Mouse (Mus musculus) liver, embryonic 14.5 days (tissue): ENCODE measurements around the gene Mrpl33.

ENCODE experiments used
- CTCF ChIP-seq: IDR thresholded peaks from 2 replicates; pipeline ENCODE4 v1.5.1; 2016; ENCODE audit warnings: antibody characterized with exemption, low read depth, control low read depth
- EP300 ChIP-seq: IDR thresholded peaks from 2 replicates; pipeline ENCODE4 v1.6.1; 2016; ENCODE audit warnings: antibody characterized with exemption, low read depth

DNA sequence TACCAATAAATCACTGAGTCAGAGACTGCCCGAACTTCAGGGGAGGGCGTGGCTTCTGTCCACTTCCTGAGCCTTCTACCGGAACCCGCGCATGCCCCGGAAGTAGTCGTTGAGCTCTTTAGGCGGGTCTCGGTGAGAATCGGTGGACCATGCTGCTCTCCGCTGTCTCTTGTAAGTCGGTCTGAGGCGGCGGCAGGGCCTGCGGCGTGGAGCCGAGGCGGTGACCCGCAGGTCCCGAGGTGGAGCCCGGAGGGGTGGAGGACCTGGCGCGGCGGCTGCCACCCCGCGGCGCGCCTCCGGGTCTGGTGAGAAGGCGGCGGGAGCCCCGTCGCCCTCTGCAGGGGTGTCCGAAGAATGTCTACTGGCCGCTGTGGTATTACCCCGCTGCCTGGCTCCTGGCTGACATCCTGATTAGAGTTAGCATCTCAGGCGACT is 17.1 kb downstream of the Mrpl33 start:
- TF ChIP-seq CTCF (peak; percentile 55), EP300 (no peak)
